Mouse (Mus musculus): ENCODE measurements at regions not wholly inside any gene's neighbourhood (a gene's known extent, or its start where the extent isn't known, plus 50 kb on each side); places are given as distances from the start of the nearest gene placed in this dataset.

GRCm38 (mm10) chr13:97527958-97528357, 232.5 kb downstream of the Gm10260 start:
- TF ChIP-seq POLR2A (IDR thresholded peaks at IDR 0.05; ENCODE audit: low read depth, low read length) (no peak), CTCF (IDR thresholded peaks at IDR 0.05; ENCODE audit: extremely low read depth, insufficient read depth, insufficient read length, insufficient replicate concordance) (no peak)
